Mouse (Mus musculus): ENCODE results near the gene Tox2. TPM values are rescaled to one million over a fixed set of nuclear protein-coding genes. Genes with fewer than 3 reads are reported as not detected.

The Tox2 gene
- polyA plus RNA-seq, 1 experiment = 0.67 TPM

DNA sequence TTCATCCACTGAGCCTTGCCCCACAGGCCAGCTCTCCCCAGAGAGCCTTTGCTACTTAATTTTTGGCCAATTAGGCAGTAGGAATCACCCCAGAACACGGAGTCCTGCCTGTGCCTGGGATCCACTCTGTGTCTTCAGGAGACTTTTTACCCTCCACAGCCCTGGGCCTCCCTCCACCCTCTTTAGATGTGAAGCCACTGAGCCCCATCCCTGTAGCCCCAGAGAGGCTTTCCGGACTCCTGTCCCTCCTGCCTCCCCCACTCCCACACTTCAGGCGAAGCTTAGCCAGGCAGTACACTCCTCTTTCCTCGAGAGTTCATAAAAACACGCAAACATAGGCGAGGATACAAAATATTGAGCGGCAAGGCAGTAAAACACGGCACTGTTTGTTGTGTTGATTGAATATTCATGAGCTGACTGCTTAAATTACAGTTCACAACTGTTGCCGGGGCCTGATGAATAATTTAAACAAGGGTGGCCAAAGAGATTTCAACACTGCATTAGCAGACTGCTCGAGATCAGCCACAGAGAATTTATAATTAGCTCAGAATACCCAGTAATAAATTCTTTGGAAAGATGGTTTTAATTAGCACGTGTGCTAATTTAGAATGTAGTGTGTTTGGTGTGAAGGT, 94.2 kb downstream of the Tox2 start:
- TF ChIP-seq POLR2A (IDR thresholded peaks at IDR 0.05; ENCODE audit: borderline replicate concordance, control insufficient read depth, low read depth, low read length) = no peak
- TF ChIP-seq CTCF (IDR thresholded peaks at IDR 0.05; ENCODE audit: control insufficient read depth, insufficient read depth, low read length) = no peak
- no peak overlapping the region for H3K4me3 ChIP-seq (replicated peaks; ENCODE audit: control insufficient read depth, low read depth, low read length)
- WGBS = 63% methylated on average over 11 of the region's 11 CpGs
- H3K27ac ChIP-seq (ENCODE audit: control insufficient read depth, insufficient read depth, low read depth, low read length, poor library complexity) = no peak overlapping the region
- no peaks in the 10 kb centered on the region for H3K4me1 ChIP-seq (ENCODE audit: control insufficient read depth, insufficient read depth, low read length)

DNA sequence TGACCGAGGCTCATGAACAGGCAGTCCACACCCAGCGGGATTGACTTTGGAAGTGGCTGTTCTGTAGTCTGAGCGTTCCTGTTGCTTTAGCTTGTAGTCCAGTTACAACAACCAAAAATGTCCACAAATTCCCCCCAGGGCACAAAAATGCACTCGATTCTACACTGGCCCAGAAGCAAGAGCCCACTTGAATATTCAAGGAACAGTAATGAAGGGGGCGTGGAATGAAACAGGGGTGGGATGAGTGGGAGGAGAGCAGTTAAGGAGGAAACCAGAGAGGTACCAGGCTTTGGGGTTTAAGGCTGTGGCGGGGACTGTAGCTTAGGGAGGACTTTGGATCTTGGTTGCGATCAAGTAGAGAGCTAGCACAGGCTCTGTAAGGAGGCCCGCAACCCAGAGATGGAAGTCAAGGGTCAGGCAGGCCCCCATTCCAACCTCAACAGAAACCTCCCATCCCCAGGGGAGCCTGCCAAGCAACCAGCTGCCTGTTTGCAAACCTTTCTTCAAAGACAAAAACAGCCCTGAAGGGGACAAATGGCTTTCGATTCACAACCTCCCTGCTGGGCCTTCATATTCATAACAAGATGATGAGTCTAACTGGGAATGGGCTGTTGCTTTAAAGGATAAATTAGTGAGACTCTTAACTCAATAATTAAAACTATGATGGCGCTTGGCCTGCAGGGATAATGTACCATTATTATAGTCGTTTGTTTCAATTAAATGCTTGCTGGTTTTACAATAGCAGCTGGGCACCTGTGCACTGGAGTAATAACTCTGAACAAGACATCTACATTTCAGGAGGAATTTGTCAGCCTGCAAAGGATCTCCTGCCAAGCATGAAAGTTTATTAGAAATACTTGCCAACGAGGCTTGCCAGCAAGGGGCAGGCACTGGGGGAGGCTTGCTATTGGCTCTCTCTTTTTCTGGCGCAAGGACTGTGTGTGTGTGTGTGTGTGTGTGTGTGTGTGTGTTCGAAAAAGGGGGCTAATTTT, 97.4 kb downstream of the Tox2 start:
- H3K27ac ChIP-seq (ENCODE audit: control insufficient read depth, insufficient read depth, low read depth, low read length, poor library complexity) = no peak overlapping the region
- no peak overlapping the region for H3K4me3 ChIP-seq (replicated peaks; ENCODE audit: control insufficient read depth, low read depth, low read length)
- TF ChIP-seq CTCF (IDR thresholded peaks at IDR 0.05; ENCODE audit: control insufficient read depth, insufficient read depth, low read length) = no peak
- TF ChIP-seq POLR2A (IDR thresholded peaks at IDR 0.05; ENCODE audit: borderline replicate concordance, control insufficient read depth, low read depth, low read length) = no peak
- WGBS = 67% methylated on average over 14 of the region's 14 CpGs
- H3K4me1 ChIP-seq (ENCODE audit: control insufficient read depth, insufficient read depth, low read length) = no peaks in the 10 kb centered on the region

DNA sequence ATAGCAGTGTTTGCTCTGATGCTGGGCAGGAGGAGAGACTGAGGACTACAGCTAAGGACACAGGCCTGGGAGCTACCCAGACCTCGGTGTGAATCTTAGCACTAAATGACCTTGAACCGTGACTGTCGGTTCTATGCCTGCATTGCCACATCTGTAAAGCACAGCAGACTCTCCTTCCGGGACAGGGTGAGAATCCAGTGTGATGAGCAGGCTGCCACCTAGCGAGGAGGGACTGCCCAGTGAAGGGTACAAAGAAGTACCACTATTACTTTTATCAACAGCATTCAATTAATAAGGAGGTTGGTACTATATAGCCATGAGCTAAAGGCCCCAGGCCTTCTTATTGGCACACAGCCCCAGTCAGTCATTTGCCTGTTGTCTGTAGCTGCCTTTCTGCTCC, 98.7 kb downstream of the Tox2 start:
- H3K4me1 ChIP-seq (ENCODE audit: control insufficient read depth, insufficient read depth, low read length) = no peaks in the 10 kb centered on the region
- WGBS = 65% methylated on average over 5 of the region's 5 CpGs
- H3K27ac ChIP-seq (ENCODE audit: control insufficient read depth, insufficient read depth, low read depth, low read length, poor library complexity) = no peak overlapping the region
- TF ChIP-seq POLR2A (IDR thresholded peaks at IDR 0.05; ENCODE audit: borderline replicate concordance, control insufficient read depth, low read depth, low read length) = no peak
- TF ChIP-seq CTCF (IDR thresholded peaks at IDR 0.05; ENCODE audit: control insufficient read depth, insufficient read depth, low read length) = no peak
- H3K4me3 ChIP-seq (replicated peaks; ENCODE audit: control insufficient read depth, low read depth, low read length) = no peak overlapping the region

DNA sequence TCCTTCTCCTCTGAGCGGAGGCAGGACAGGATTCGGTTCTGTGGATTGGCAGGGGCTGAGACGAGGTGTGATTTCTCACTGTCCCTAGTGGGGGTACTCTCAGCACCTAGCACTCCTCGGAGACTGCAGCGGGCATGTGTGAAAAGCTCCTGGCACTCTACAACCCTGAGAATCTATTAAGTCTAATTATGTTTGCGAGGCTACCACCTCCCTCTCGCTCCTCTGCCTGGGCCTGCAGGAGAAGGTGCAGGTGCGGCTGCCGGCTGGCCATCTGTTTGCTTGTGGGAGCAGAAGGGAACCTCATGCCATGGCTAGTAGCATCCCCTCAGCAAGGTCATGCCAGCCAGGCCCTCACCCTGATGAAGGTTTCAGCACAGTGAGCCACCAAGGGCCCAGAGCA, 100.1 kb downstream of the Tox2 start:
- no peak overlapping the region for H3K27ac ChIP-seq (ENCODE audit: control insufficient read depth, insufficient read depth, low read depth, low read length, poor library complexity)
- H3K4me1 ChIP-seq (ENCODE audit: control insufficient read depth, insufficient read depth, low read length) = no peaks in the 10 kb centered on the region
- TF ChIP-seq POLR2A (IDR thresholded peaks at IDR 0.05; ENCODE audit: borderline replicate concordance, control insufficient read depth, low read depth, low read length) = no peak
- H3K4me3 ChIP-seq (replicated peaks; ENCODE audit: control insufficient read depth, low read depth, low read length) = no peak overlapping the region
- WGBS = 82% methylated on average over 9 of the region's 9 CpGs

DNA sequence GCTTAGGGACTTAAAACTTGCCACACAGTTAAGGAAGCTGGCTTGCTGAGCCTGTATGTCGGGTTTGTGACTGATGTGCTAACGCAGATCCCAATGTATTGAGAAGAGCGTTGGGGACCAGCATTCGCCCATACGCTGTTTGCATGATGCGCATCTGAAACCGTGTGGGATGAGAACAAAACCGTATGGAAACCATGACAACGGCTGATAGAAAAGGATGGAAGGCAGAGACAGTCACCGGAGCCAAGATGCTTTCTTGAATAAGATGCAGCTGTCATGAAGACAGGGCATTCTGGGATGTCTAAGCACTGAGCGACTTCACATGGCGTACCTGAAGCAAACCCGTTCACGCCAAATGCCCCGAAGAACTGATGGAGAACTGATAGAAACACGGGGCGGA, 106.5 kb downstream of the Tox2 start:
- 87% methylated on average over 17 of the region's 17 CpGs for WGBS
- Histone ChIP-seq H3K4me1 (ENCODE audit: control insufficient read depth, insufficient read depth, low read length) (no peaks in the 10 kb centered on the region), H3K27ac (ENCODE audit: control insufficient read depth, insufficient read depth, low read depth, low read length, poor library complexity) (no peak overlapping the region), H3K4me3 (replicated peaks; ENCODE audit: control insufficient read depth, low read depth, low read length) (no peak overlapping the region)
- no peak for TF ChIP-seq POLR2A (IDR thresholded peaks at IDR 0.05; ENCODE audit: borderline replicate concordance, control insufficient read depth, low read depth, low read length)
- TF ChIP-seq CTCF (IDR thresholded peaks at IDR 0.05; ENCODE audit: control insufficient read depth, insufficient read depth, low read length) = no peak

DNA sequence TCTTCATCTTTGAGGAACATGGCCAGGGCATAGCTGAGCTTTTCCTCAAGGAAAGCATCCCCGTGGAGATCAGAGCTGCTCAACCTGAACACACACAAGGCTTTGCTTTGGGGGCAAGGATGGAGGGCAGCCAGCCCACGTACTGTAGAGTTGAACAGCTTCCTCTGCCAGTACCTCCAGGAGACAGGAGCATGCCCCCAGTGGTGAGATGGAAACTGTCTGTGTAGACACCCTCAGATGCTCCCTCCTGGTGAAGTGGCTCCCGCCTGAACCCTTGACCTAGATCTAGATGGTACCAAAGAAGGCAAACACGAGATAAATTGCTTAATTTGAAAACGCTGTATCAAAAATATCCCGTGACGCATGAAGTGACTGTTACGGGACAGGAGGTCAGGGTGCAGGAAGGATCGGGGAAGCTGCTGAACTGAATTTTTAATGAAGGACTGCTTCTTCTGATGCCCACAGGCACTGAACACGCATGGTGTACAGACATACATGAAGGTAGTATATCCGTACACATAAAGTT, 107.3 kb downstream of the Tox2 start:
- Histone ChIP-seq H3K4me1 (ENCODE audit: control insufficient read depth, insufficient read depth, low read length) (no peaks in the 10 kb centered on the region), H3K27ac (ENCODE audit: control insufficient read depth, insufficient read depth, low read depth, low read length, poor library complexity) (no peak overlapping the region), H3K4me3 (replicated peaks; ENCODE audit: control insufficient read depth, low read depth, low read length) (no peak overlapping the region)
- WGBS = 73% methylated on average over 11 of the region's 11 CpGs
- TF ChIP-seq POLR2A (IDR thresholded peaks at IDR 0.05; ENCODE audit: borderline replicate concordance, control insufficient read depth, low read depth, low read length) = no peak

DNA sequence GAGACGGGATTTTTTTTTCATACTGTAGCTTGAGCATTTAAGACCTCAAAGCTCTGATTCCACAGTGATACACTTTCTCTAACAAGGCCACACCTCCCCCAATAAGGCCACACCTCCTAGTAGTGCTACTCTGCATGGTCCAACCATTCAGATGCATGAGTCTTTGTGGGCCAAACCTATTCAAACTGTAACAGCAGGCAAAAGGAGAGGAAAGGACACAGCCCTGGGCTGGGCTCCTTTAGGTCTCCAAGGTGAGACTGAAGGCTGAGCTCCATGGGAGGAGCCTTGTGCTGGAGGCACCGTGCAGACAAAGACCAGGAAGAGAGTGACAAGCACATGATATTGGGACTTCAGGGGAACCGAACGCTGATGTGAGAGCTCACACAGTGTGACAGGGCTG, 114.4 kb downstream of the Tox2 start:
- WGBS = 71% methylated on average over 4 of the region's 4 CpGs
- TF ChIP-seq CTCF (IDR thresholded peaks at IDR 0.05; ENCODE audit: control insufficient read depth, insufficient read depth, low read length) = no peak
- no peak for TF ChIP-seq POLR2A (IDR thresholded peaks at IDR 0.05; ENCODE audit: borderline replicate concordance, control insufficient read depth, low read depth, low read length)
- H3K4me3 ChIP-seq (replicated peaks; ENCODE audit: control insufficient read depth, low read depth, low read length) = no peak overlapping the region
- H3K27ac ChIP-seq (ENCODE audit: control insufficient read depth, insufficient read depth, low read depth, low read length, poor library complexity) = no peak overlapping the region
- no peaks in the 10 kb centered on the region for H3K4me1 ChIP-seq (ENCODE audit: control insufficient read depth, insufficient read depth, low read length)

DNA sequence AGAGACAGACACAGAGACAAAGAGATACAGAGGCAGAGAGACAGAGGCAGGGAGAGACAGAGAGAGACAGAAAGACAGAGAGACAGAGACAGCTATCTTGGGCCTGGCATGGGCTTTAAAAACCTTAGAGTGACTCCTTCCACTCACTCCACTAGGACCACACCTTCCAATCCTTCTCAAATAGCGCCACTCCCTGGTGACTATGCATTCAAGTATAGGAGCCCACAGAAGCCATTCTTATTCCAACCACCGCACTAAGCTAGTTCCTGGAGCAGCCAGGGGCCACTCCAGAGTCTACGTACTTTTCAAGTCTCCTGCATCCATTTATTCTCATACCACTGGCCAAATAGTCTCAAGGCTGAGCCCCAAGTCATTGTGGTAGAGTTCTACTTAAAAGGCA, 115.9 kb downstream of the Tox2 start:
- TF ChIP-seq CTCF (IDR thresholded peaks at IDR 0.05; ENCODE audit: control insufficient read depth, insufficient read depth, low read length) (no peak), POLR2A (IDR thresholded peaks at IDR 0.05; ENCODE audit: borderline replicate concordance, control insufficient read depth, low read depth, low read length) (no peak)
- Histone ChIP-seq H3K4me1 (ENCODE audit: control insufficient read depth, insufficient read depth, low read length) (no peaks in the 10 kb centered on the region), H3K4me3 (replicated peaks; ENCODE audit: control insufficient read depth, low read depth, low read length) (no peak overlapping the region), H3K27ac (ENCODE audit: control insufficient read depth, insufficient read depth, low read depth, low read length, poor library complexity) (no peak overlapping the region)
- 88% methylated on average over 3 of the region's 3 CpGs for WGBS
